Mouse (Mus musculus) thymus, adult 18-20 months (tissue): Measurements from ENCODE around the gene Neb.

Source experiments
- DNase-seq, 2 experiments: peaks; one replicate each; pipeline ENCODE4 v3.0.0; 2022; ENCODE audit warnings: mixed read lengths in 2 of 2

The Neb gene

GRCm38 (mm10) chr2:52372480-52372879 lies 5.8 kb downstream of the Neb start:
- no peak for DNase-seq

- no peak for DNase-seq
Observed at GRCm38 (mm10) chr2:52372080-52372479, 6.2 kb downstream of the Neb start.

GRCm38 (mm10) chr2:52371066-52371465 lies 7.2 kb downstream of the Neb start:
- DNase-seq, result no peak

GRCm38 (mm10) chr2:52369622-52370021 lies 8.7 kb downstream of the Neb start:
- no peak for DNase-seq

GRCm38 (mm10) chr2:52367665-52368064 lies 10.6 kb downstream of the Neb start:
- no peak for DNase-seq

- no peak for DNase-seq
Observed at GRCm38 (mm10) chr2:52367248-52367647, 11.0 kb downstream of the Neb start.

GRCm38 (mm10) chr2:52361086-52361485 lies 17.2 kb downstream of the Neb start:
- DNase-seq, result no peak

GRCm38 (mm10) chr2:52359722-52360121 lies 18.6 kb downstream of the Neb start:
- no peak for DNase-seq

- DNase-seq, result no peak
Observed at GRCm38 (mm10) chr2:52358156-52358555, 20.1 kb downstream of the Neb start.

GRCm38 (mm10) chr2:52351029-52351428 lies 27.2 kb downstream of the Neb start:
- no peak for DNase-seq

- no peak for DNase-seq
Observed at GRCm38 (mm10) chr2:52340990-52341389, 37.3 kb downstream of the Neb start.

- no peak for DNase-seq
Observed at GRCm38 (mm10) chr2:52335556-52335955, 42.7 kb downstream of the Neb start.

- DNase-seq, result no peak
Observed at GRCm38 (mm10) chr2:52335087-52335486, 43.2 kb downstream of the Neb start.

- DNase-seq, result no peak
Observed at GRCm38 (mm10) chr2:52333535-52333934, 44.7 kb downstream of the Neb start.

- no peak for DNase-seq
Observed at GRCm38 (mm10) chr2:52331761-52332160, 46.5 kb downstream of the Neb start.

GRCm38 (mm10) chr2:52327244-52327815 lies 50.9 kb downstream of the Neb start:
- no peak for DNase-seq

GRCm38 (mm10) chr2:52321866-52322265 lies 56.4 kb downstream of the Neb start:
- no peak for DNase-seq

- DNase-seq, result no peak
Observed at GRCm38 (mm10) chr2:52320175-52320574, 58.1 kb downstream of the Neb start.

- no peak for DNase-seq
Observed at GRCm38 (mm10) chr2:52319020-52319567, 59.2 kb downstream of the Neb start.

GRCm38 (mm10) chr2:52317471-52317870 lies 60.8 kb downstream of the Neb start:
- DNase-seq, result no peak

GRCm38 (mm10) chr2:52315737-52316136 lies 62.5 kb downstream of the Neb start:
- DNase-seq, result no peak

GRCm38 (mm10) chr2:52314922-52315730 lies 63.1 kb downstream of the Neb start:
- DNase-seq, result no peak

GRCm38 (mm10) chr2:52310757-52311156 lies 67.5 kb downstream of the Neb start:
- DNase-seq, result peak in 1 of 2 experiments; percentile 20

GRCm38 (mm10) chr2:52306635-52307034 lies 71.6 kb downstream of the Neb start:
- no peak for DNase-seq
